Mouse (Mus musculus) heart, postnatal 36 days (tissue): ENCODE data around the gene Snx8. TPM values are rescaled to one million over a fixed set of nuclear protein-coding genes. Genes with fewer than 3 reads are reported as not detected.
"Not testable (repeated sequence)": the region's sequence is repeated elsewhere in the genome, so short reads cannot be mapped to it uniquely, and the experiment has no call there.

Source experiments
- DNase-seq, 2 experiments: peaks; one replicate each; pipeline ENCODE4 v3.0.0; 2021 to 2022
- intact Hi-C: fragments of 180-260 bp; cut with DNase I; formaldehyde crosslinking; loops from one replicate; pipeline ENCODE4 v1.15.1; 2025
- total RNA-seq, 2 experiments: library from RNA; stranded (reverse); gene quantifications; 2 replicates each; pipeline ENCODE4 v1.2.3; 2021

The Snx8 gene
- total RNA-seq, 2 experiments from 2014 or later, result 14.0 to 19.6 TPM

- intact Hi-C loops, result loop anchor here (2.0 kb wide), 1 partner anchor 31 kb away; the partner anchor contains the start of gene Eif3b
- no peak for DNase-seq
Measured at GRCm38 (mm10) chr5:140387816-140388510, 1.1 kb downstream of the Snx8 start.

- intact Hi-C loops, result no loop called here
- DNase-seq, result no peak
Measured at GRCm38 (mm10) chr5:140387236-140387635, 1.8 kb downstream of the Snx8 start.

- no peak for DNase-seq
- intact Hi-C loops, result no loop called here
Measured at GRCm38 (mm10) chr5:140384462-140384861, 4.6 kb downstream of the Snx8 start.

DNA sequence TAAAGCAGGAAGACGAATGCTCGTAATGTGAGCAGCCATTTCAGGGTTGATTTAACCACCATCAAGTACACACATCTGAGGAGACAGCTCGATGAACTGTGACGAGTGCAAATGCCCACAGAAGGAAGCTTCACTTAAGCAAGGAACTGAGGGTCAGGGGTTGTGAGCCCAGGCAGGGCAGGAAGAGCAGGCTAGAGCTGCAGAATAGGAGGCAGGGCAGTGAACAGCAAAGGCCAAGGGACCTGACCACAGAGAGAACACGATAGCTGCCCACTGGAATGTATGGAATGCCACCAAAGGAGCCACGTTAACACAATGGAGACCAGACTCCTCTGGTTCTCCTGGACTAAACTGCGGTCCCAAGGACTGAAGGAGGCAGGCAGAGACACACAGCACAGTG is 5.5 kb downstream of the Snx8 start:
- DNase-seq, result no peak
- intact Hi-C loops, result no loop called here

DNA sequence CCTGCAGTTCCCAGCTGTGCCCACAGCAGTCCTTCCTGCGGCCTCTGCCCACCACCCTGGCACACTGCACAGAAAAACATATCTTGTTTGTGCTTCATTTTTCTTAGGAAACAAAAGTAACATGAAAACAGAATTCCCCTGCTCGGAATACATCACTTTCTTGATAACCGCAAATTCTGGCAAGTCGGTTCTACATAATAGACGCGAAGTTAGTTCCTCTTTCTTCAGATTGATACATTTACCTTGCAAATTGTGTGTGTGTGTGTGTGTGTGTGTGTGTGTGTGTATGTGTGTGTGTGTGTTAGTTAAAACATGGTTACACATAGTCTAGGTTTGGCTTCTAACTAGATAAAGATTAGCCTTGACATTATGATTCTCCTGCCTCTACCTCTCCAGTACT is 6.4 kb downstream of the Snx8 start:
- no peak for DNase-seq
- intact Hi-C loops, result no loop called here

- DNase-seq, result no peak
- intact Hi-C loops, result no loop called here
Measured at GRCm38 (mm10) chr5:140381156-140381555, 7.9 kb downstream of the Snx8 start.

GRCm38 (mm10) chr5:140379299-140379698 is 9.8 kb downstream of the Snx8 start:
- intact Hi-C loops, result no loop called here
- DNase-seq, result no peak

- no peak for DNase-seq
- intact Hi-C loops, result no loop called here
Measured at GRCm38 (mm10) chr5:140378121-140378853, 10.8 kb downstream of the Snx8 start.

- no peak for DNase-seq
Measured at GRCm38 (mm10) chr5:140375249-140375829, 13.7 kb downstream of the Snx8 start.

DNA sequence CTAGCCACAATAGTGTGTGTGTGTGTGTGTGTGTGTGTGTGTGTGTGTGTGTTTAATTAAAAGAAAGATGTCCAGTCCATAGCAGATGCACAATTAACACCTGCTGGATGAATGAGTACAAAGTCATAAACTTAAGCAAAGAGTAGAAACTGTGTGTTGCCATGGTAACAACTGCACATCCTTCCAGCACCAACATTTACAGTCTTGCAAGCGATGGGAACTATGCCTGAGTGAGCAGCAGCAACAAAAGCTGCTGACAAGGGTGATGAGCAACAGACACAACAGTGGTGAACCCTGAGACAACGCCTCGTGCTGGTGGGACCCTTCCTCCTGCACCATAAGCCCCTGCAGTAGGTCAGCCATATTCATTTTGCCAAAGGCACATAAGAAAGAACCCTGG is 14.8 kb downstream of the Snx8 start:
- no peak for DNase-seq
- intact Hi-C loops, result no loop called here

More at GRCm38 (mm10) chr5:140375249-140375829, 13.7 kb downstream of the Snx8 start:
- intact Hi-C loops, result no loop called here

DNA sequence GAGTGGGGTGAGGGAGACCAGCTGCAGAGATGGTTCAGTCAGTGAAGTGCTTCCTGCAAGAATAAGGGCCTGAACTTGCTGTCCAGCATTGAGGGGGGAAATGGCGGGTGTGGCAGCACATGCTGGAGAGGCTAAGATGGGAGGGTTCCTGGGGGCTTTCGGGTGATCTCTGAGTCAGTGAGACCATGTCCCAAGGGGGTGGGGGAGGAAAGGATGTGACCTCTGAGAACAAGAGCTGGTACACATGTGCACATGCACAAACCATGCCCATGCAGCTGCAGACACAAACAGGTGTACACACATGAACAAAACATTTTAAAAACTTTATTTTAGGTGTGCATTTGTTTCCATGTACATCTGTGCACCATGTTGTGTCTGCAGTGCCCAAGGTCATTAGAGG is 15.4 kb downstream of the Snx8 start:
- intact Hi-C loops, result no loop called here
- no peak for DNase-seq

DNA sequence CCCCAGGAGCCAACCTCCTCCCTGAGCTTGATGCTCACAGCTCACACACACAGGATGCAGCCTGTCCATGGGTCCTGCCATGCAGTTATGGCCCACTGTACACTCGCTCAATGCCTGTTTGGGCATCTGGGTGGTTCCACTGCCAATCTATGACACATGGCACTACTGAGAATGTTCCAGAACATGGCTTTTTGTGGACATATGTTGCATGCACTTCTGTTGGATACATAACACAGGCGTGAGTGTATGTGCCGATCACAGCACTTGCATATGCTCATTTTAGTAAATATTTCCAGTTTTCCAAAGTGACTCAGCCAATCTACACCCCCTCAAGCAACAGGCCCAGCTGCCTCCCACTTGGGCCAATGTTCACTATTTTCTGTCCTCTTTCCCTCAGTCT is 17.4 kb downstream of the Snx8 start:
- intact Hi-C loops, result no loop called here
- DNase-seq, result no peak

DNA sequence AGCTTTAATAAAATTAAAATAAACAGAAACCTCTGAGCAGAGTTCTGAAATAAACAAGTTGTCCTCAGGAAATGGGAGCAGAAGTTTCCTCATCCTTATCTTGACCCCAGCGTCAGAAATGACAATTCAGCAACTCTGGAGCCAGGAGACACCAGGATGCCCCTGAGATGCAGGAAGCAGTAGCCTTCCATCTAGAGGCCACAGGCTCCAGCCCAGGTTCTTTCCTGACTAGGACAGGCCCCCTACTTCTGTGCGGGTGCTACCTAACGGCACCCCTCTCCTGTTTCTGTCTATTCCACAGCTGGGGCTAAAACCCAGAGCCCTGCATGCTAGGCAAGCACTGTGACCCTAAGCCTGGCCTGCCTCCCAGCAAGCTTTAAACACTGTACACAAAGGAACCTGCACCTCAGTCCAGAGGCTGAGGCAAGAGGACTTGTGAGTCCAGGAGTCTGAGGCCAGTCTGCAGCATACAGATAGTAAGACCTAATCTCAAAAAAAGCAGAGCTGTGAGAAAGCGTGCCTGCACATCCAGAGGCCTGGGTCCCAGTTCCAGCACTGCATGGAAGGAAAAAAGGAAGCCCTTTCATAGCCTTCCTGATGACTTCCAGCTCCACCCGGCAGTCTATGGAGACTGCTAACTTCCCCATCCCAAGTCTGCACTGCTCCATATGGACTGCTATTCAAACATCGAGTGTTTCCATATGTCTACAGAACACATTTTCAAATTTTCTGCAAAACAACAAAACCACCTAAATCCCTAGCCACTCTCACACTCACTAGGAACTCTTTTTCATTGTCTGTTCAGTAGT is 18.4 kb downstream of the Snx8 start:
- peak; percentile 18 to 51 for DNase-seq
- intact Hi-C loops, result no loop called here

- intact Hi-C loops, result no loop called here
Measured at GRCm38 (mm10) chr5:140369466-140369865, 19.6 kb downstream of the Snx8 start.

DNA sequence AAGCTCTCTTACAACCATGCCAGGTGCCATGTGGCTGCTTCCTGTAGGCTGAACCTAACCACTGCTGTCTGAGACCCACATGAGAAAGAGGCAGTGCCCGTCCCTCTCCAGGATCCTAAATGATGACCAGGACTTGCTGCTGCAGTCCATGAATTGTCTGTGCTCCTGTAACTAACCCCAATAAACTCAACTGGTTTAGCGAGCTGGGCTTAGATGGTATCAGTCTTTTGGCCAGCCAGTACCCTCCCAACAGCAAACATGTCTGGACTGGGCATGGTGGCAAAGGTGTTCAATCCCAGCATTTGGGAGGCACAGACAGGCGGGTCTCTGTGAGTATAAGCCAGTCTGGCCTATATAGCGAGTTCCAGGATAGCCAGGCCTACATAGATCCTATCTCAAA is 20.1 kb downstream of the Snx8 start:
- intact Hi-C loops, result no loop called here
- no peak for DNase-seq

More at GRCm38 (mm10) chr5:140369466-140369865, 19.6 kb downstream of the Snx8 start:
- no peak for DNase-seq

GRCm38 (mm10) chr5:140368126-140368525 is 20.9 kb downstream of the Snx8 start:
- intact Hi-C loops, DNase-seq: not testable (repeated sequence)

DNA sequence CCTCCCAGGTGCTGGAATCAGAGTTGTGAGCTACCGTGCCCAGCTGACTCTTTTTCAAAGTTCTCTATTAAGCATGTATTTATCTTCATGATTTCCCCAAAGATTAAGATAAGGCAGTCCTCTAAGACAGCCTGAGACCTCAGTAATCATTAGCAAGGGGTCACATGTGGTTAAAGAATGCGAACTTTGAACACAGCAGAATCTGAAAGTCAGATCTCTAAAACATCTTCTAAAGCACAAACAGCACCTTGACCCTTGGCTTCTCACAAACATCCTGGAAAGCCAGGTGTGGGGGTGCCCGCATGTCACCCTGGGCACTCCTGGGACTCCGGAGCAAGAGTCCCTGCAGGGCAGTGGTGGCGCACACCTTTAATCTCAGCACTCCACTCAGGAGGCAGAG is 24.6 kb downstream of the Snx8 start:
- DNase-seq, result no peak
- intact Hi-C loops, result no loop called here

DNA sequence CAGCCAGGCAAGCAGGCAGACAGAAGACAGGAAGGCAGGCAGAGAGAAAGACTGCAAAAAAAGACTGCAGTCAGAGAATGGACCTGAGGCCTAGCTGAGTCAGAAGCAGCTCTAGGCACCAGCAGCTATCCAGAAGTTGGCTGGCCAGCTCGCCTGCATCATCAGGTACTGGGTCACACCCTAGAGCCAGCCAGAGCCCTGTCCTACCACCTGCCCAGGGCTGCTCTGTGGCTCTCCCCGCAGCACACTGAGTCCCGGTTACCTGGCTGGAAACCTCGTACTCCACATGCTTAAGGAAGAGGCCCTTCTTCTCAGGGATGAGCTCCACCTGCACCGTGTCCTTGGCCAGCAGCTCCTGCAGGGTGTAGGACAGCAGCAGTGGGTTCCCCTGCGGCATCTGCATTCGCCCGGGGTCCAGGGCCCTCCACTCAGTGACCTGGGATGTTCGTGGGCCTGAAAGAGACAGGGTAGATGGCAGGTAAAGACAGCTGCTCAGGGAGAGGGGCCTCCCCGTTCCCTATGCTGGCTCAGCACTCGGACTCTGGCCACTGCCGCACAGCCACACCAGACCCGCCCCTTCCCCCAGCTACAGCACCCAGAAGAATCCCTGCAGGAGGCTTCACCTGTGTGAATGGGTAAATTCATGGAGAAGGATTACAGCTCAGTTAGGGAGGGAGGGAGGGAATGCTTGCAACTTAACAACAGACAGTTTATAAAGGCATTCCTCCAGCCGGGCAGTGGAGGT is 29.0 kb downstream of the Snx8 start:
- intact Hi-C loops, result no loop called here

GRCm38 (mm10) chr5:140357466-140357865 is 31.6 kb downstream of the Snx8 start:
- DNase-seq, result no peak
- intact Hi-C loops, result no loop called here

More for the DNA sequence above, 29.0 kb downstream of the Snx8 start:
- no peak for DNase-seq

DNA sequence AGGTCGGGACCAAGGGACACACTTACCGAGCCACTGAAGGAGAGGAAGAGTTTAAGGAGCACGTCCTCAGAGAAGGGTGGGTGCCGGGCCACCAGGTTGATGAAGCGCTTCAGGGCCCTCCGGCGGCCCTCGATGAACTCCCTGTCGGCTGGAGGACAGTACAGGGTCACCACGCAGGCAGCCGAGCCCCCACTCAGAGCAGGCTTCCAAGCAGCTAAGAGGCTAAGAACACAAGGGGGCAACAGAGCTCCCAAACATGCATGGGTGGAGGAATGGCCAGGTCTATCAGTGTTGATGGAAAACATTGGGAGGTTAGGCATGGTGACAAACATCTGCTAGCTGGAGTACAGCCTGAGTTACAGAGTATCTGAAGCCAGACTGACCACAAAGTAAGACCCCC is 33.1 kb downstream of the Snx8 start:
- intact Hi-C loops, result no loop called here
- DNase-seq, result no peak
